Mouse (Mus musculus) E14TG2a.4 (cell line): Measurements from ENCODE around the gene Rasgef1a.

Experiments used
- H3K27me3 ChIP-seq: 2 replicates; pipeline ENCODE4 v1.6.1; 2014; ENCODE audit warnings: low read length, control low read depth; ENCODE audit not compliant: insufficient read depth
- H3K36me3 ChIP-seq: 2 replicates; pipeline ENCODE4 v1.6.1; 2014; ENCODE audit warnings: low read length, control low read depth; ENCODE audit not compliant: insufficient read depth
- H3K4me1 ChIP-seq: replicated peaks from 2 replicates; pipeline ENCODE4 v1.6.1; 2014; ENCODE audit warnings: low read depth, low read length, control low read depth
- H3K4me3 ChIP-seq: replicated peaks from 2 replicates; pipeline ENCODE4 v1.5.1; 2014; ENCODE audit warnings: mild to moderate bottlenecking, low read length
- H3K9me3 ChIP-seq: 2 replicates; pipeline ENCODE4 v1.6.1; 2014; ENCODE audit warnings: low read length, control low read depth
- CTCF ChIP-seq: conservative IDR thresholded peaks from 2 replicates; pipeline ENCODE4 v1.5.1; 2014; ENCODE audit warnings: low read length
- NANOG ChIP-seq: IDR thresholded peaks from 2 replicates; pipeline ENCODE4 v1.6.1; 2014; ENCODE audit warnings: borderline replicate concordance, low read length, mixed read lengths
- POU5F1 ChIP-seq: IDR thresholded peaks from 2 replicates; pipeline ENCODE4 v1.6.1; 2014; ENCODE audit warnings: low read length, borderline replicate concordance

Gene Rasgef1a

GRCm38 (mm10) chr6:118090827-118091226 lies 79.6 kb downstream of the Rasgef1a start:
- Histone ChIP-seq H3K27me3 (no peaks in the 10 kb centered on the region), H3K4me3 (no peak overlapping the region), H3K9me3 (no peaks in the 10 kb centered on the region), H3K4me1 (peaks cover 9% of the 10 kb centered on the region), H3K36me3 (no peaks in the 10 kb centered on the region)
- TF ChIP-seq POU5F1 (no peak), CTCF (no peak), NANOG (no peak)

- H3K27me3 ChIP-seq, result no peaks in the 10 kb centered on the region
- TF ChIP-seq CTCF (no peak), POU5F1 (no peak), NANOG (no peak)
- peaks cover 3% of the 10 kb centered on the region; the same call in 1 of the 2 replicates for H3K4me1 ChIP-seq
- no peaks in the 10 kb centered on the region for H3K9me3 ChIP-seq
- no peaks in the 10 kb centered on the region for H3K36me3 ChIP-seq
- H3K4me3 ChIP-seq, result no peak overlapping the region
Measured at GRCm38 (mm10) chr6:118097765-118098365, 86.6 kb downstream of the Rasgef1a start.

GRCm38 (mm10) chr6:118099311-118099802 lies 88.1 kb downstream of the Rasgef1a start:
- H3K27me3 ChIP-seq, result no peaks in the 10 kb centered on the region
- peaks cover 3% of the 10 kb centered on the region; the same call in 1 of the 2 replicates for H3K4me1 ChIP-seq

GRCm38 (mm10) chr6:118111810-118112209 lies 100.6 kb downstream of the Rasgef1a start:
- Histone ChIP-seq H3K27me3 (no peaks in the 10 kb centered on the region), H3K4me1 (no peaks in the 10 kb centered on the region), H3K36me3 (0 out of 2 replicates have a peak, but pooled peaks cover 5% of the 10 kb centered on the region), H3K9me3 (no peaks in the 10 kb centered on the region), H3K4me3 (no peak overlapping the region)
- TF ChIP-seq CTCF (peak; percentile 20; the same call in 1 of the 2 replicates), POU5F1 (no peak)

More at GRCm38 (mm10) chr6:118099311-118099802, 88.1 kb downstream of the Rasgef1a start:
- Histone ChIP-seq H3K9me3 (no peaks in the 10 kb centered on the region), H3K4me3 (no peak overlapping the region), H3K36me3 (no peaks in the 10 kb centered on the region)
- no peak for TF ChIP-seq NANOG
- TF ChIP-seq CTCF, result peak; percentile 26; the same call in 1 of the 2 replicates
- TF ChIP-seq POU5F1, result no peak

- Histone ChIP-seq H3K4me1 (peaks cover 4% of the 10 kb centered on the region), H3K36me3 (0 out of 2 replicates have a peak, but pooled peaks cover 10% of the 10 kb centered on the region)
Measured at GRCm38 (mm10) chr6:118122767-118123166, 111.5 kb downstream of the Rasgef1a start.

GRCm38 (mm10) chr6:118126577-118126976 lies 115.3 kb downstream of the Rasgef1a start:
- 0 out of 2 replicates have a peak, but pooled peaks cover 10% of the 10 kb centered on the region for H3K36me3 ChIP-seq
- no peak for TF ChIP-seq NANOG
- H3K4me1 ChIP-seq, result no peaks in the 10 kb centered on the region
- no peaks in the 10 kb centered on the region for H3K9me3 ChIP-seq
- no peak overlapping the region for H3K4me3 ChIP-seq
- no peaks in the 10 kb centered on the region for H3K27me3 ChIP-seq

More at GRCm38 (mm10) chr6:118122767-118123166, 111.5 kb downstream of the Rasgef1a start:
- H3K27me3 ChIP-seq, result no peaks in the 10 kb centered on the region
- H3K9me3 ChIP-seq, result no peaks in the 10 kb centered on the region
- no peak overlapping the region for H3K4me3 ChIP-seq
- TF ChIP-seq NANOG (no peak), POU5F1 (no peak), CTCF (no peak)

- Histone ChIP-seq H3K27me3 (no peaks in the 10 kb centered on the region), H3K4me3 (no peak overlapping the region), H3K9me3 (no peaks in the 10 kb centered on the region), H3K4me1 (no peaks in the 10 kb centered on the region), H3K36me3 (0 out of 2 replicates have a peak, but pooled peaks cover 10% of the 10 kb centered on the region)
- TF ChIP-seq CTCF (no peak), POU5F1 (no peak), NANOG (no peak)
Measured at GRCm38 (mm10) chr6:118127198-118127597, 116.0 kb downstream of the Rasgef1a start.

- H3K4me3 ChIP-seq, result no peak overlapping the region
- TF ChIP-seq NANOG (no peak), CTCF (no peak), POU5F1 (no peak)
Measured at GRCm38 (mm10) chr6:118127827-118128487, 116.7 kb downstream of the Rasgef1a start.

More at GRCm38 (mm10) chr6:118127827-118128487, 116.7 kb downstream of the Rasgef1a start:
- Histone ChIP-seq H3K9me3 (no peaks in the 10 kb centered on the region), H3K4me1 (no peaks in the 10 kb centered on the region), H3K36me3 (0 out of 2 replicates have a peak, but pooled peaks cover 9% of the 10 kb centered on the region), H3K27me3 (no peaks in the 10 kb centered on the region)
